Mouse (Mus musculus) gastrocnemius, postnatal 14 days (tissue): ENCODE data around the gene Neurl4. TPM values are rescaled to one million over a fixed set of nuclear protein-coding genes. Genes with fewer than 3 reads are reported as not detected.
"Not testable (repeated sequence)": the region's sequence is repeated elsewhere in the genome, so short reads cannot be mapped to it uniquely, and the experiment has no call there.

Experiments
- DNase-seq: peaks from one replicate; pipeline ENCODE4 v3.0.0; 2021; ENCODE audit warnings: mixed read lengths
- intact Hi-C: fragments of 180-260 bp; cut with DNase I; formaldehyde crosslinking; loops from one replicate; pipeline ENCODE4 v1.15.1; 2025; ENCODE audit warnings: low total_unique reads
- total RNA-seq, 2 experiments: library from RNA; stranded (reverse); gene quantifications; 2 replicates each; pipeline ENCODE4 v1.2.3; 2021

The Neurl4 gene
- total RNA-seq, 2 experiments from 2014 or later: 27.2 to 29.1 TPM

- DNase-seq: no peak
- intact Hi-C loops: no loop called here
These were observed 10.1 kb downstream of the Neurl4 start for GRCm38 (mm10) chr11:69910781-69911560.

- intact Hi-C loops: no loop called here
- no peak for DNase-seq
These were observed 10.8 kb downstream of the Neurl4 start for GRCm38 (mm10) chr11:69911701-69912100.

- intact Hi-C loops: no loop called here
- no peak for DNase-seq
These were observed 12.1 kb downstream of the Neurl4 start for GRCm38 (mm10) chr11:69912716-69913530.

- intact Hi-C loops: no loop called here
- DNase-seq: peak; percentile 93
These were observed 12.9 kb downstream of the Neurl4 start, which contains the start of gene Gps2 for GRCm38 (mm10) chr11:69913554-69914371. Gps2 (plus strand) TSS chr11:69913888.

GRCm38 (mm10) chr11:69914372-69914764, 13.5 kb downstream of the Neurl4 start:
- intact Hi-C loops: no loop called here
- DNase-seq: no peak

GRCm38 (mm10) chr11:69914917-69915430, 14.1 kb downstream of the Neurl4 start:
- DNase-seq: no peak
- intact Hi-C loops: no loop called here

- DNase-seq: no peak
- intact Hi-C loops: no loop called here
These were observed 15.1 kb downstream of the Neurl4 start for GRCm38 (mm10) chr11:69915667-69916627.

- intact Hi-C loops, DNase-seq: not testable (repeated sequence)
These were observed 15.9 kb downstream of the Neurl4 start for GRCm38 (mm10) chr11:69916652-69917378.

- intact Hi-C loops: no loop called here
- no peak for DNase-seq
These were observed 16.6 kb downstream of the Neurl4 start for GRCm38 (mm10) chr11:69917379-69917948.

GRCm38 (mm10) chr11:69918118-69918517, 17.2 kb downstream of the Neurl4 start:
- no peak for DNase-seq
- intact Hi-C loops: no loop called here

- intact Hi-C loops: no loop called here
- no peak for DNase-seq
These were observed 18.2 kb downstream of the Neurl4 start for GRCm38 (mm10) chr11:69919053-69919452.

- peak; percentile 86 for DNase-seq
- intact Hi-C loops: no loop called here
These were observed 18.9 kb downstream of the Neurl4 start for GRCm38 (mm10) chr11:69919661-69920265.

GRCm38 (mm10) chr11:69920266-69921031, 19.6 kb downstream of the Neurl4 start:
- intact Hi-C loops: no loop called here
- DNase-seq: peak; percentile 69

- intact Hi-C loops: no loop called here
- DNase-seq: peak; percentile 100
These were observed 20.5 kb downstream of the Neurl4 start, which contains the start of gene Eif5a for GRCm38 (mm10) chr11:69921114-69922011. Eif5a (minus strand) TSS chr11:69921958.

GRCm38 (mm10) chr11:69922012-69922756, 21.3 kb downstream of the Neurl4 start:
- no peak for DNase-seq
- intact Hi-C loops: no loop called here
